Mouse (Mus musculus) gastrocnemius, adult 18-20 months (tissue): ENCODE data around the gene Smarcc1. TPM values are rescaled to one million over a fixed set of nuclear protein-coding genes. Genes with fewer than 3 reads are reported as not detected.

ENCODE experiments used
- DNase-seq: peaks from one replicate; pipeline ENCODE4 v3.0.0; 2021; ENCODE audit warnings: low spot score
- total RNA-seq, 2 experiments: library from RNA; stranded (reverse); gene quantifications; 2 replicates each; pipeline ENCODE4 v1.2.3; 2021

Smarcc1 gene
- total RNA-seq, 2 experiments from 2014 or later: 23.4 to 24.3 TPM

DNA sequence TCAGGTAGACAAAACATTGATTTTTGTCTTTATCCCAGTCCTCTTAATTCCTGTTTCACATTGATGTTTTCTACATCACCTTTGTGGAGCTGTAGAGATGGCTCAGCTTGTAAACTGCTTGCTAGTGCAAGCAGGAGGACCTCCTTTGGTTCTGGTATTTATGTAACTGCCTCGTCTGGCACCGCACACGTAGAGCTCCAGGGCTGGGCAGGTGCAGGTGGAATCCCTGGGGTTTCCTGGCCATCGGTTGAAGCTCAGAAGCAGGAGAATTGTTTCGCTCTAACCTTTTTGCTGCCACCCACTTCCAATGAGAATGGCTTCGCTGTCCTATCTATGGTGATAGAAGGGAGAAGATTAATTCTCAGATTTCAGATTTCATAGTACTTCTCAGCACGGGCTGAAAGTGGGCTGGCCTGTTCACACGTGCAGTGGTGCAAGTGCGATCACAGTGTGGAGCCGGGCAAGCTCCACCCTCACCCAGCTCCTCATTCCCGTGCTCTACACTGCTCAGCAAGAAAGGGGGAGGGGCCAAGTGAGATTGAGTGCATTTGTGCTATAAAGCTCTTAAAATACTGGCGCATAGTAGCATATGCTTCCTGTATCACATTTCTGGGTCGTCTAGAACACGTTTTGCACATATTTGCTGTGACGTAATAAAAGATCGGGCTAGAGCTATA lies 113.0 kb downstream of the Smarcc1 start:
- DNase-seq: no peak

DNA sequence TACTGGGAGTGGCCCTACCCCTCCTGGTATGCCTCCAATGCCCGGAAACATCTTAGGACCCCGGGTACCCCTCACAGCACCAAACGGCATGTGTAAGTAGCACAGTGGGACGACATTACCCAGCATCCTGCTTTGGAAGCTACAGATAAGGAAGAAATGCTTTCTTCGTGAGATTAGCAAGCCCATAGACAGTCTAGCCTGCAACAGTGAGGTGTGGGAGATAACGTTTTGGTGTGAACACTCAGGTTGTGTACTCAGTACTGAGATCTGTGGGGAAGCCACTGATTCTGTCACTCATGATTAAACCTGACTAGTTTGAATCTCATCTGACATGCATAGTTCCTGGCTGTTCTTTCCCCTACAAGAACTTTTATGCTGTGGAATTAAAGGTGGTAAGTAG lies 117.5 kb downstream of the Smarcc1 start:
- no peak for DNase-seq

DNA sequence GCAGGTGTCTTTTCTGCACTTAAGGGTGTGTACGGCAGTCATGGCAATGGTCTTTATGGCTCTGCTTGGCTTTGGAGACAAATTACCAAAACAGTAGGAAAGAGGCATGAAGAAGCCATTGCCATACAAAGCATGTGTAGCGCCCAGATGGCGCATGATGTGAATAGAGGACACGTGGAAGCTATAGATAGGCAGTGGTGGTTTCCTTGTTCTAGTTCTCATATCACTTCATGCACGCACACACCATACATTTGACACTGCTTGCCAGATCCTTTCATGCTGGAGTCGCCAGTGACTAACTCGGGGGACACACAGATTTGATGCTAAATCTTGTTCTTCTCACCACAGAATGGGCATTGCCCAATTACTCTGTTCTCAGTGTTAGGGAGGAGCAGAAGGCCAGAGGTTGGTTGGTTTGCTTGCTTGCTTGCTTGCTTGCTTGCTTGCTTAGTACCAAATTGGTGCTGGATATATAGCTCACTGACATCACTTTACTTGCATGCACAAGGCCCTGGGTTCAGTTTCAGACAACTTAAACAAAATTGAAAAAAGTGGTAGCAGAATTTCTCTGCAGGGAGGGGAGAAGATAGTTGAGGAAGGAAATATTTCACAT lies 125.8 kb downstream of the Smarcc1 start, which contains the start of gene Cspg5:
Gene Cspg5, plus strand, starts transcription at position 563 of the 613 bp plus-strand sequence.
- DNase-seq: no peak

DNA sequence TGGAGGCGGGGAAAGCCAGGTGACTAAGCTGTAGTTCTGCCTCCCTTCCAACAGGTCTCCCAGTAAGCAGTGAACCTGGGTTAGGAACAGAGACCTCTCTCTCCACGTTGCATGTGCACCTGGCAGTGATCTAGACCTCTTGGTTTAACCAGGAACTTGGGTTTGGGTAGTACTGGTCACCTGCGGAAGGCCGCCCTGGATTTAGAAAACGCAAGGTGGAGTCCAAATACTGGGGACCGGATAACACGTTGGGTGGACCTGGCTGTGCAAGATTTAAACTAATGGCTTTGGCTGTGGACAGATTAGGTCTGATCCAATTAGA lies 127.0 kb downstream of the Smarcc1 start:
- DNase-seq: no peak

DNA sequence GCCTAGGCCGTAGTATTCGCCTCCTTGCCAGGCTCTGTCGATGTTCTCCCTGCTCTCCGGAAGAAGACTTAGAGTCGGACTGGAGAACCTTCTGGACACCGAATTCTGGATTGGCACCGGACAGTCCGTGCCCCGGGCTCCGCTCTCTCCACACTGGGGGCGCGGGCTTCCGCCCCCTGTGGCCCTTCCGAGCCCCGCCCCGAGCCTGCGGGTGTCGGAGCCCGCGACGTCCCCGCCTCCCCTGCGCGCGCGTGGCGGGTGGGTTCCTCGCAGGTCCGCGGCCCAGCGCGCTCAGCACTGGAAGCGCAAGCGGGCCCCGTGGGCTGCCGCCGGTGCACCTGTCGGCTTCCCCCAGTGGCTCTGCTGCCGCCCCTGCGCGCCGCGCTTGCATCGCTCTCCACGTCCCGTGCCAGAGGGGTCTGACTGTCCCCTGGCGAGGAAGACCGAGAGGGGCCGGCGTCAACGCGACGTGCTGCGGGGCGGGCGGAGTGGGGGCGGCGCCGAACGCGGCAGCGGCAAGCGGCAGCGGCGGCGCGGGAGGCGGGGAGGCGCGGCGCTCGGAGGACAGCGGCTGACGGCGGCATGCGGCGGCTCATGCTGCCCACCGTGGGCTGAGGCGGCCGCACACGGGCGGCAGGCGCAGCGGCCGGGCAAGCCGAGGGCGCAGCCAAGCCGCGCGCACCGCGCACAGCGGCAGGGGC lies 127.5 kb downstream of the Smarcc1 start:
- no peak for DNase-seq

DNA sequence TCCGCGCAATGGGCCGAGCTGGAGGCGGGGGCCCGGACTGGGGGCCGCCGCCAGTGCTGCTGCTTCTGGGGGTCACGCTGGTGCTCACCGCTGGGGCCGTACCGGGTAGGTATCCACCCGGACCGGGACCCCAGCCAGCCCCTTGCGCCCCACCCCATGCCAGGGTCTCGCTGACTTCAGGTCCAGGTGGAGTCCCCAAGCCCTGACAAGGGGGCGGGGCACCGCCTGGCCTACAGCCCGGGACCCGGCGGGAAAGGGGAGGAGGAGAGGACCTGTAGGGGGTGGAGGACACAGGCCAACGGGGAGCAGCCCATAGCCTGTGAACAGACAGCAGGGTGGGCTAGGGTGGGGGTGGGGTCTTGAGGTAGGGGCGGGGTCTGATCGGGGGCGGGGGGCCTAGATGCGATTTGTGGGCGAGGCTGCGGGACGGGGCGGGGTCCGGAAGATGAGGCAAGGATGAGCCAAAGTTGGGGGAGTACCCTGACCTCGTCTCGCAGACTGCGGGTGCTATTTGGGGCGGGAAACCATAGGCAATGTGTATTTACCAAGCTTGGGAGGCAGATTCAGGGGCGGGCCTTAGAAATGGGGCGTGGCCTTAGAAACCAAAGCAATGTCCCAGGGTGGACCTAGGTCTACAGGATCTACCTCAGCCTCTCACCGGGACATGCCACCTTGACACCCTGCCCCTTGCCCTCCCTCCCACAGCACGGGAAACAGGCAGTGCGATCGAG lies 128.2 kb downstream of the Smarcc1 start:
- DNase-seq: no peak

- no peak for DNase-seq
Measured at GRCm38 (mm10) chr9:110246321-110246640, 128.8 kb downstream of the Smarcc1 start.

DNA sequence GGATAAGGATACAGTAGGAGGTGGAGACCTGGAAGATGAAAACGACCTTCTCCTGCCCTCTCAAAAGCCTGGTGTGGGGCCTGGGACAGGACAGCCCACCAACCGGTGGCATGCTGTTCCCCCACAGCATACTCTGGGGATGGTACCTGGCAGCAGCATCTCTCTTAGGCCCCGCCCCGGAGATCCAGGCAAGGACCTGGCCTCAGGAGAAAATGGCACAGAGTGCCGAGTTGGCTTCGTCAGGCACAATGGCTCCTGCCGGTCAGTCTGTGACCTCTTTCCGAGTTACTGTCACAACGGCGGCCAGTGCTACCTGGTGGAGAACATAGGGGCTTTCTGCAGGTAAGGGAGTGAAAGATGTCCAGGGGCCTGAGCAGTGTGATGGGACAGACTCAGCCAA lies 129.5 kb downstream of the Smarcc1 start:
- DNase-seq: no peak

GRCm38 (mm10) chr9:110248861-110249260 lies 131.4 kb downstream of the Smarcc1 start:
- no peak for DNase-seq

- no peak for DNase-seq
Measured at GRCm38 (mm10) chr9:110249823-110250543, 132.5 kb downstream of the Smarcc1 start.

DNA sequence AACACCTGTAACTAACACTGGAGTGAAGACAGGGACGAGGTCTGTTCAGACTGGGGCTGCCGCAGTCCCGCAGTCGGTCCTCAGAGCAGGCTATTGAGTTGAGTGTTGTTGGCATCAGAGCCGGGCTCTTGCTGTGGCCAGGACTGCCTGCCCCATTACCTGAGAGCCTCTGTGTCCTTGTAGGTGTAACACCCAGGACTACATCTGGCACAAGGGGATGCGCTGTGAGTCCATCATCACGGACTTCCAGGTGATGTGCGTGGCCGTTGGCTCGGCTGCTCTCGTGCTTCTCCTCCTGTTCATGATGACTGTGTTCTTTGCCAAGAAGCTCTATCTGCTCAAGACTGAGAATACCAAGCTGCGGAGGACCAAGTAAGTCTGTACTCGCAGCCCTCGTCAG lies 133.3 kb downstream of the Smarcc1 start:
- DNase-seq: no peak

DNA sequence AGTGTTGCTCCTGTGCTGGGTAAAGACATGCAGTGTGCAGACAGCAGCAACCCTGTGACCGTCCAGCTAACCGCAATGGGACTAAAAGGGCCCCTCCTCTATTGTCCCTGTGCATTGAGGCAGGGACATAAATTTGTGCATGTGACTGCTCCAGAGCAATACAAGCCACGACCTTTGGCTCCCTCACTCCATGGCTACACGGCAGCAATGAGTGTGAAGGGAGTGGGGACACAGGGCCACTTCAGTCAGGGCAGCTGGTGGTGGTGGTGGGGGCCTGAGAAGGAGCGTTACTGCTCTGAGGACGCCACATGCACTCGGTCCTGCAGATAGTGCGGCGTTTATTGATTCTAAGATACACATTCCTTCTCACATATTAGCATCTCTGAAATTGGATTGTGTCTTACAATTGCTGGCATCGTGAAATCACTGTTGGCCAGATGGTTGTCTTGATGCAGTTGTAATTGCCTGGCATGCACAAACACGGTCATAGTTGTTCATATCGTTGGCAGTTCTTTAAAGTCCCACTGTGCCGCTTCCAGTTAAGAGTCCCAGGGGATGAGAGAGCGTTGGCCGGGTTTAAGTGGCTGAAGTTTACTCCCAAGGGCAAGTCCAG lies 138.0 kb downstream of the Smarcc1 start:
- DNase-seq: no peak

DNA sequence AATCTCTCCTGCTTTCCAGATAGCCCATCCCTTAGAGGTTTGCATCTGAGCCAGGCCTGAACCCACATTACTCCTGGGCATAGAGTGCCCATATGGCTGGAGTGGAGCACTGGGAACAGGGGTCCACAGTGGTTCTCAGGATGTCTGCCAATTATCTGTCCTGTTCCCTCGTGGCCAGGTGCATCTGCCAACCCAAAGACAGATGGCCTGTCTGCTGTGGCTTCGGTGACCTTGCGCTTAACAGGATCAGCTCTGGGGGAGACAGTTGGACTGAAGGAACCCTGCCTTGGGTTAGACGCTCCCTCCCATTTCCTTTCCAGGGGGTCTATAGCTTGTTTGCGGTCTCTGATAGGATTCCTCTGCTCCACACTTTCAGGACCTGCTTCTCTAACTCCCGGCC lies 141.1 kb downstream of the Smarcc1 start:
- no peak for DNase-seq

DNA sequence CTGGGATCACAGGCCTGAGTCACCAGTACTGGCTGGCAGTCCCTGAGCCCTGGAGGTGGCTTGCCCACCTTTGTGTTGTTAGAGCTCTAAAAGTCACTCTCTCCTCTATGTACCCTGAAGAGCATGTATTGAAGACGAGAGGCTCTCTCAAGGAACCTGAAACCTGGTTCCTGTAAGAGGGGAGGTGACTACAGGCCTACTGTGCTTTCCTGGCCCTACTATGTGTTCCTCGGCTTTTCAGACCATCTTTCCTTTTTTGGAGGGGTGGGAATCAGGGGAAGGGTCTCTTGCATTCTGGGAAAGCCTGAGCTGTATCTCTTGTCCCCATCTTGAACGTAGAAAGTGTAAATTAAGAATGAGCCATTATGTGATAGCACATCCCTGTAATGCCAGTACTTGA lies 141.6 kb downstream of the Smarcc1 start:
- DNase-seq: no peak

DNA sequence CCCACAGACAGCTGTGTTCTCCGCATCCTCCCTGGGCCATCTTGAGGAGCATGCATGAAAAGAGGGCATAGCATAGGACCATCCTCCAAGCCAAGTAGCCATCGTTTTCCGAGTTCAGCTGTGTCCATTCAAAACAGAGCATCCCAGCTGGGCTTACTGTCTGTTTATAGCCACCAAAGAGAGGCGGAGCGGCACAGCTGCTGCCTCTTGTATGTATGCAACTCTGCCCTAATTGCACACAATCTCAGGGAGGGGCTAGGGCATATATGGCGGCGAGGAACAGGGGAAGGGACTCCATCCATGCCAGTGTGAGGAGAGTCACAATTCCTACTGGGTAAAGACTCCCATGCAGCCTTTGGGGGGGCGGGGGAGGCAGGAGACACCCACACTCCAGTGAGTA lies 145.7 kb downstream of the Smarcc1 start:
- no peak for DNase-seq

GRCm38 (mm10) chr9:110264991-110265390 lies 147.5 kb downstream of the Smarcc1 start:
- no peak for DNase-seq

DNA sequence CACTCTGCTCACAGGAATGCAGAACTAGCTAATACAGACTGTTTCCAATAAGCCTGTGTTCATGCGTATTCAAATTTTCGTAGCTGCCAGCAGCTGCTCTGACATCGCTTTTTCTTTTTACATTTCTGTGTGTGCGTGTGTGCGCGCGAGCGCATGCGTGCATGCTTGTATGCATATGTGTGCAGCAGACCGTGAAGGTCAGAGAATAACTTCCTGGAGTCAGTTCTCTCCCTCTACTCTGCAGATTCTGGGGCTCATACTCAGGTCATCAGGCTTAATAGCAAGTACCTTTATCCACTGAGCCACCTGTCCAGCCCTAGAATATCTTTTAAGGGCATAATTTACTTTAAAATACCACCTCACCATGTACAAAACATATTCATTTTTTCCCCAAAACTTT lies 150.9 kb downstream of the Smarcc1 start:
- no peak for DNase-seq

GRCm38 (mm10) chr9:110272330-110272729 lies 154.8 kb downstream of the Smarcc1 start:
- no peak for DNase-seq

DNA sequence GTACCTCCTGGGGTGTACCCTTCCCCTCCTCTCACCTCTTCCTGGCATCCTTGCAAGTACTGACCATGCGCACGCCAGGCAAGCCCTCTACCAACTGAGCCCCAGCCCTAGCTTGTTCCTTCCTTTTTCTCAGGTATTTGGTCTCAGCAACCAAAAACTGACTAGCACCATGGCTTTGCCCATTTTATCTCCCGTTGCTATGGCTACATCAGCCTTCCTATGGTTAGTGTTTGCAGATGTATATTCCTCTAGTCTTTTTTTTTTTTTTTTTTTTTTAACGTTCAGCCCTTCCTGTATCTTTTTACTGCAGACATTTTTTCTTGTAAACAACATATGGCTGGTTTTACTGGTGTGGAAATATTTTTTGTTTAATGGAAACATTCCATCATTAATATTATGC lies 156.0 kb downstream of the Smarcc1 start:
- DNase-seq: no peak

DNA sequence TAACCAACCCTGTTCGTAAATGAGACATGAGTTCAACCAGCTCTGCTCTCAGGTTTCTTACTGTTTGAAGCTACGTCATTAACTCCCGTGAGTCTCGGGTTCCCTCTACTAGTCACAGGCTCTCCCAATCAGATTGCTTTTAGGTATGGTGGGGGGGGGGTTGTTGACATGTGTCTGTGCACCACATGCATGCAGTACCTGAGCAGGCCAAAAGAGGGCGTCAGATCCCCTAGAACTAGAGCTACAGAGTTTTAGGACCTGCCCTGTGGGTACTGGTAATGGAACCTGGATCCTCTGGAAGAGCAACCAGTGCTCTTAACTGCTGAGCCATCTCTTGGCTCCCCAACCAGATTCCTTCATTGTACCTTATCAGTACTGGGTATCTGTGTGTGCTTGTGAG lies 158.4 kb downstream of the Smarcc1 start:
- DNase-seq: no peak

DNA sequence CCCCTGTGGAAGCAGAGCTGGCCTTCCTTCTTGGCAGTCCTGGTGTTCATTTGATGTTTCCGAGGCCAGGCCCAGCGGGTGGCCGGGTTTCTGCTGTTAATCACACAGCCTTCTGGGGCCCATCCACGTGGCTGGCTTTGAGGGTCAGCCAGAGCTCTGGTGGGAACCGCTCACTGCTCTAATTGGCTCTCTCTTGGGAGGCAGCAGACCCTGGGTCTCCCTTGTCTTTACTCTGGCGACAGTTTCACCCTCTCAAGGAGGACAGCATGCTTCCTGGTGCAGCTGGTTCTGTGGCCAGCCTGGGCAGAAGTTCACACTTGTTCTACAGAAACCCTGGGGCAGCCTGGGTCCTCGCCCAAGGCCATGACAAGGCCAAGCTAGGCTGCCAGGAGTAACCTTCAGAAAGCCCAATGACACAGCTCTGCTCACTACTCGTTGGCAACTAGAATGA lies 159.9 kb downstream of the Smarcc1 start:
- DNase-seq: no peak
